Mouse (Mus musculus) lung, embryonic 14.5 days (tissue): ENCODE data around the gene Sh3bp1. TPM values are rescaled to one million over a fixed set of nuclear protein-coding genes. Genes with fewer than 3 reads are reported as not detected.

ENCODE experiments used
- ATAC-seq: fragments of 200-750 bp; cut with Nextera tagmentation; 2 replicates; pipeline ENCODE4 v1.8.0; 2017; ENCODE audit warnings: mild to moderate bottlenecking, moderate TSS enrichment, moderate library complexity; ENCODE audit not compliant: insufficient read depth
- DNase-seq: peaks from one replicate; pipeline ENCODE4 v3.0.0-alpha.2; 2015
- H3K27ac ChIP-seq: fragments of 300-500 bp; sonication (generic); 2 replicates; pipeline ENCODE4 v1.5.1; 2014; ENCODE audit warnings: low read depth, mild to moderate bottlenecking, moderate library complexity
- H3K27me3 ChIP-seq: fragments of 300-500 bp; sonication (generic); 2 replicates; pipeline ENCODE4 v1.6.1; 2014; ENCODE audit warnings: low read length, control low read depth; ENCODE audit not compliant: insufficient read depth
- H3K36me3 ChIP-seq: fragments of 300-500 bp; sonication (generic); 2 replicates; pipeline ENCODE4 v1.6.1; 2014; ENCODE audit warnings: control low read depth; ENCODE audit not compliant: insufficient read depth
- H3K4me1 ChIP-seq: fragments of 300-500 bp; sonication (generic); 2 replicates; pipeline ENCODE4 v1.6.1; 2014; ENCODE audit warnings: antibody characterized with exemption, control low read depth; ENCODE audit not compliant: insufficient read depth
- H3K4me2 ChIP-seq: fragments of 300-500 bp; sonication (generic); 2 replicates; pipeline ENCODE4 v1.6.1; 2014; ENCODE audit warnings: mild to moderate bottlenecking
- H3K4me3 ChIP-seq: fragments of 300-500 bp; sonication (generic); 2 replicates; pipeline ENCODE4 v1.5.1; 2014; ENCODE audit warnings: low read depth, low read length
- H3K9ac ChIP-seq: fragments of 300-500 bp; sonication (generic); 2 replicates; pipeline ENCODE4 v1.6.1; 2014
- H3K9me3 ChIP-seq: fragments of 300-500 bp; sonication (generic); 2 replicates; pipeline ENCODE4 v1.6.1; 2016; ENCODE audit warnings: low read depth, low read length, control low read depth
- CTCF ChIP-seq: IDR thresholded peaks from 2 replicates; pipeline ENCODE4 v1.5.1; 2016; ENCODE audit warnings: antibody characterized with exemption, low read depth
- WGBS: fragments of 180-500 bp; shearing (Covaris S2); extraction: QIAGEN DNeasy Blood & Tissue Kit; methylation state at CpG from one replicate; pipeline ENCODE4 v1.1.7; 2014; 5-methylcytosine and 5-hydroxymethylcytosine counted together
- polyA plus RNA-seq: library from polyadenylated mRNA; unstranded; fragments of >200 nt; fragmentation: Nextera tagmentation; extraction: Ambion mirVana; gene quantifications from 2 replicates; pipeline ENCODE4 v1.2.1, GENCODE M21; 2014

Gene Sh3bp1
- polyA plus RNA-seq, 1 experiment from 2014 or later = 43.9 TPM

DNA sequence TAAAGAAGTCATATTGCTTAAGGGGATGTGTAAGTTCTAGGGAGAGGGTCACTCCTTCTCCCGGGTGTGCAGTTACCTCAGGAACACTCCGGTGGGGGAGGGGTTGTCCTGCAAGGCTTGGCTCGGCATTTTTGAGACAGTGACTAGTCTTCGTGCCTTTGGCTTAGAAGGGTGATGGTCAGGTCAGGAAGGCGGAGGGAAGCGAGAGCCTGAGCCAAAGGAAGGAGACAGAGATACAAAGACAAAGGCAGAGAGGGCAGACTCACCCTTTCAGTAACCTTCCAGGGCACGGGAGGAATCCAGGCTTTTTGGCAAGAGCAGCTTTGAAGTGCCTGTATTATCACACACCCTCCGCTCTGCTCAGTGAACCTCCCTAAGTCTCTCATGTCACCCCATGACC, 25.6 kb downstream of the Sh3bp1 start:
- H3K9me3 ChIP-seq = no peaks in the 10 kb centered on the region
- DNase-seq (no peak), ATAC-seq (no peak)
- H3K4me3 ChIP-seq = no peak overlapping the region
- WGBS = 18% methylated on average over 8 of the region's 8 CpGs
- H3K4me2 ChIP-seq = peak overlapping the region; percentile 70
- H3K4me1 ChIP-seq = peaks cover 18% of the 10 kb centered on the region
- TF ChIP-seq CTCF = no peak
- H3K9ac ChIP-seq = 0 out of 2 replicates have a peak overlapping the region, but pooled peaks have one; percentile 40
- H3K36me3 ChIP-seq = peaks cover 11% of the 10 kb centered on the region
- peak overlapping the region; percentile 97 for H3K27ac ChIP-seq
- no peaks in the 10 kb centered on the region for H3K27me3 ChIP-seq

DNA sequence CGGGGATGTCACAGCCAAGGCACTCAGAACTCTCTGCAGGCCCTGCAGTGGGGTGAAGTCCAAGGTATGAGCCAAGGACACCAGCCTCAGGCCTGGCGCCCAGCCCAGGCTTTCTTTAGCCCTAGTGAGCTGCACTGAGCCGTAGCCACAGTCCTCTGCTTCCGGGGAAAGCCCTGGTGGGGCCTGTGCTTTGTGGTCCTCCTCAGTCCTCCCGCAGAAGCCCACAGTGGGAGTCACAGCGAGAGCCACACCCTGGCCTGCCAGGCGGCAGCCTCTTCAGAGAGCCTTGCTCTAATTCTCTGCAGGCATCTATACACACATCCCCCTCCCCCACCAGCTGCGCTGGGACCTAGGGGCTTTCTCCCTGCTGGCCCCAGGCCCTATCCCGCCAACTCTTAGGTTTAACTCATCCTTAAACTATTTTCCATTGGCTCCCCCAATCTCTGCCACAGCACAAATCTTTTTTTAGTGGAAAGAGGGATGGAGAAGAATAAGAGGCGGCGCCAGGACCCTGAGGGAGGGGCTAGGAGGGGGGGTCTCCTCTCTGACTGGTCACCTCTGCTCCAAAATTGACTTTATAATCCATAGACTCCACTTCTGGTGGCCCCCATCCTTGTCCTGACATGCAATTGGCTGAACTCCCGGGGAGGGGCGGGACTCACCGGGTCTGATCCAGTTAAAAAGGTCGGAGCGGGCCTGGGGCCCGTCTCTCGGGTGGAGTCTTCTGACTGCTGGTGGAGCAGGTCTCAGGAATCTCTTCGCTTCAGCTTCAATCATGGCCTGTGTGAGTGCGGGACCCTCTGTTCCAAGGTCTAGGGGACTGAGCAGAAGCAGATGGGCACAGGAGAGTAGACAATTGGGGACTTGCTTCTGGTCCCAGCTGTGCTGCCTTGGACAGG, 26.7 kb downstream of the Sh3bp1 start, which contains the start of gene Lgals1:
Gene Lgals1, plus strand, starts transcription at position 705 of the 899 bp plus-strand sequence.
- TF ChIP-seq CTCF = no peak
- Histone ChIP-seq H3K9me3 (no peaks in the 10 kb centered on the region), H3K27me3 (no peaks in the 10 kb centered on the region), H3K9ac (peak within 1 kb of the TSS; percentile 50), H3K4me2 (peak within 1 kb of the TSS; percentile 70), H3K4me1 (peaks cover 18% of the 10 kb centered on the region), H3K36me3 (peaks cover 15% of the 10 kb centered on the region), H3K4me3 (peak within 1 kb of the TSS; percentile 47), H3K27ac (peak within 1 kb of the TSS; percentile 97)
- DNase-seq (peak; percentile 96), ATAC-seq (peak; percentile 83)
- WGBS = 7% methylated on average over 20 of the region's 20 CpGs

DNA sequence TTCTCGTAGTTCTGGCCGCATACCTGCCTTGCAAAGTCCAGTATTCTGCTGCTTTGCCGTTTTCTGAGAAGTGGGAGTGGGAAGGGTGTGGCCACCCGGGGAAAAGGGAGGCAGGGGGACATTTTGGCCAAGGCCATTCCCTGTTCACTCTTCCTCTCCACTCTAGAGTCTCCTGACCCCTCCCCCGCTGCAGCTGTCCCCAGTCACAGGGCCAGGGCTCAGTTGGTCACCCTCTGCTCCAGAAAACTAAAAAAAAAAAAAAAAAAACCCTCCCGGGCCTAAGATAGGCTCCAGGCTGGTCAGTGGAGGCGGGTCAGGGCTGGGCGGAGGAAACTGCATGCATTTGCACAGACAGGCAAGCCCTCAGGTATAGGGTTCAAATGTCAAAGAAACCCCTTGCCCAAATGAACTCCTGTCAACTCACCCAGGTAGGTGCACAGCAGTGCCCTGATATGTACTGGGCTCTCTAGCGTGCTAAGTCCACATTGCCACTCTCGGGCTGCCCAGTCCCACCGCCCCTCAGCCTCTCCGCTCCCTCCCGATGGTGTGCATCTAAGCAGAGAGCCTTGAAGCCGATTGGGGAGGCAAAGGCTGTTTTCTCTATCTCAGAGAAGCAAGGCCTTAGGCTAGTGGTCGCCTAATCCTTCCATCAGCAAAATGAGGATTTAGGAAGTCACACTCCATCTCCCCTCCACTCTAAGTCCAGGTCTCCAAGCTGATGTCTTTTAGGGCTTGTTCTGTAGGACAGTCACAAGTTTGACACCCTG, 27.6 kb downstream of the Sh3bp1 start:
- Histone ChIP-seq H3K9ac (peak overlapping the region; percentile 50), H3K4me2 (peak overlapping the region; percentile 70), H3K4me3 (peak overlapping the region; percentile 47), H3K9me3 (no peaks in the 10 kb centered on the region), H3K4me1 (peaks cover 18% of the 10 kb centered on the region), H3K36me3 (peaks cover 15% of the 10 kb centered on the region), H3K27ac (peak overlapping the region; percentile 97), H3K27me3 (no peaks in the 10 kb centered on the region)
- WGBS = 14% methylated on average over 15 of the region's 15 CpGs
- TF ChIP-seq CTCF = no peak
- DNase-seq (peak; percentile 34), ATAC-seq (no peak)

DNA sequence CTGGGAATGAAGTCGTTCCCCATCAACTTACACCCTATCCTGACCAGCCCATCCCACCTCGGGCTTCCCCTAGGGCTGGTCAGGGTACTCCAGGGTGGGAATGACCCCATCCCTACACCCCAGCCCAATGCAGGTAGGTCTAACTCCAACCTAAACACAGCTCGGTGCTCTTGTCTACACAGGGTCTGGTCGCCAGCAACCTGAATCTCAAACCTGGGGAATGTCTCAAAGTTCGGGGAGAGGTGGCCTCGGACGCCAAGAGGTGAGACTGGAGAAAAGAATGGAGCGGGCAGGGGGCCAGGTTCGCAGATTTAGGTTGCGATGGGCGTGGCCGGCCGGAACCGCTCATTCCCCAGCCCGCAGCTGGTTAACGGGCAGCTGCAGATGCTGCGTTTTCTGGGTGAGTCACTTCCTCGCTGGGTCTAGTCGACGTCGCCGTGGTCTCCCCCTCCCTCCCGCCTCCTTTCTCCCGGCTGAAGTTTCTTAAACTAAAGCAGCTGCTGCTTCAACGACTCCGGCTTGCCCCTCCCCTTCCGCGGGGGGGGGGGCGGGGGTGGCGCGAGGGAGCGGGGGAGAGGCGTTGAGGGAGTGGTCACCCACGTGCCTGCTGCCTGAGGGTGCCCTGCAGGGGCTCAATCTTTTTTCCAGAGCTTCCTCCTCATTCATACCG, 28.4 kb downstream of the Sh3bp1 start:
- ATAC-seq (peak; percentile 63), DNase-seq (peak; percentile 90)
- H3K9ac ChIP-seq = peak overlapping the region; percentile 50
- H3K4me1 ChIP-seq = peaks cover 18% of the 10 kb centered on the region
- TF ChIP-seq CTCF = no peak
- peak overlapping the region; percentile 70 for H3K4me2 ChIP-seq
- no peaks in the 10 kb centered on the region for H3K27me3 ChIP-seq
- H3K27ac ChIP-seq = peak overlapping the region; percentile 97
- no peaks in the 10 kb centered on the region for H3K9me3 ChIP-seq
- H3K36me3 ChIP-seq = peaks cover 15% of the 10 kb centered on the region
- peak overlapping the region; percentile 47 for H3K4me3 ChIP-seq
- WGBS = 0% methylated on average over 33 of the region's 35 CpGs

DNA sequence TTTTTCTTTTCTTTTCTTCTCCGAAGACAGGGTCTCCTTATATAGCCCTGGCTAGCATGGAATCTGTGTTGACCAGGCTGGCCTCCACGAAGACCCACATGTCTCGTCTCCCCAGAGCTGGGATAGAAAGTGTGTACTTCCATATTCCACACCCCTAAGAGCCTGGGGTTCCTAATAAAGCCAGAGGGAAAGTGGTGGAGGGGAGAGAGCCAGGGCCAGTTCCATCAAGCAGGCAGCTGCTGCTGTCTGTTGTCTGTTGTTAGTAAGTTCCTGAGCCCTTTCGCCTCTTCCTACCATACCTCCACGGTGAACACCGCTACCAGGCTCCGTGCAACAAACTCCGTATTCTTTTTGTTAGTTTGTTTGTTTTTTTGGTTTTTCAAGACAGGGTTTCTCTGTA, 29.0 kb downstream of the Sh3bp1 start:
- no peaks in the 10 kb centered on the region for H3K9me3 ChIP-seq
- peaks cover 15% of the 10 kb centered on the region for H3K36me3 ChIP-seq
- peak overlapping the region; percentile 50 for H3K9ac ChIP-seq
- H3K4me1 ChIP-seq = peaks cover 18% of the 10 kb centered on the region
- ATAC-seq = peak; percentile 0; the same call in 1 of the 2 replicates
- TF ChIP-seq CTCF = no peak
- H3K4me2 ChIP-seq = peak overlapping the region; percentile 70
- DNase-seq = no peak
- H3K27me3 ChIP-seq = no peaks in the 10 kb centered on the region
- peak overlapping the region; percentile 47 for H3K4me3 ChIP-seq
- peak overlapping the region; percentile 65 for H3K27ac ChIP-seq
- WGBS = 45% methylated on average over 8 of the region's 8 CpGs

DNA sequence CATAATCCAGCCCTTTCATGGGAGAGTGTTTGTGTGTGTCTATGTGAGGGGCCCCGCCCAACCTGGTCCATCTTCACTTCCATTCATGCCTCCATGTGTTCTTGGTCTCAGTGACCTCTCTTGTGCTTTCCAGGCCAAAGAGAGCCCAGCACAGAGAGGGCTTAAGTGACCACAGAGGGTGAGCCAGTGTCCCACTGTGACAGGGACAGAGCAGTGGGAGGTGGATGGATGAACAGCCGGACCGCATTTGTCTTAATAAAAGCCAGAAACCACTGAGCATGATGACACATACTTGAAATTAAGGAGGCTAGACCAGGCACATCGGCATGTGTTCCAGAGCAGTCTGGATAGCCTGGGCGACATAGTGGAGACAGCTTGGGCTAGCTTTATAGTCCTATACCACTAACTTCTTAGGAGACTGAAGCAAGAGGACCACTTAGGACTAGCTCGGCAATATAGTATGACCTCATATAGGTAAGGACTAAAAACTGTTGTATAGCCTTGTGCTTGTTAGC, 30.7 kb downstream of the Sh3bp1 start:
- no peak overlapping the region for H3K4me3 ChIP-seq
- no peaks in the 10 kb centered on the region for H3K27me3 ChIP-seq
- no peak overlapping the region for H3K9ac ChIP-seq
- ATAC-seq (no peak), DNase-seq (no peak)
- H3K36me3 ChIP-seq = peaks cover 15% of the 10 kb centered on the region
- TF ChIP-seq CTCF = no peak
- H3K9me3 ChIP-seq = no peaks in the 10 kb centered on the region
- no peak overlapping the region for H3K27ac ChIP-seq
- peaks cover 14% of the 10 kb centered on the region for H3K4me1 ChIP-seq
- WGBS = 88% methylated on average over 6 of the region's 6 CpGs
- H3K4me2 ChIP-seq = no peak overlapping the region
